Mouse (Mus musculus) c-Kit-negative CD71-positive TER-119-positive erythroid progenitor cells, embryonic 14.5 days (primary cell): Measurements from ENCODE around the gene Exosc8.
"Not testable (repeated sequence)": the region's sequence is repeated elsewhere in the genome, so short reads cannot be mapped to it uniquely, and the experiment has no call there.

Source experiments
- DNase-seq: peaks from one replicate; pipeline ENCODE4 v3.0.0-alpha.2; 2013; ENCODE audit warnings: low read depth, low spot score

Exosc8 gene

GRCm38 (mm10) chr3:54735247-54736046 is at the start of gene Exosc8, which contains the start of gene Alg5:
TSS of gene Exosc8 (minus strand) at chr3:54735393.
TSS of gene Alg5 (plus strand) at chr3:54735539.
- DNase-seq, result peak; percentile 69

GRCm38 (mm10) chr3:54775989-54776631 is 40.9 kb upstream of the Exosc8 start:
- no peak for DNase-seq

GRCm38 (mm10) chr3:54773613-54774012 is 38.4 kb upstream of the Exosc8 start:
- no peak for DNase-seq

- no peak for DNase-seq
Measured at GRCm38 (mm10) chr3:54769349-54770275, 34.4 kb upstream of the Exosc8 start.

- no peak for DNase-seq
Measured at GRCm38 (mm10) chr3:54768592-54768991, 33.4 kb upstream of the Exosc8 start.

- DNase-seq, result no peak
Measured at GRCm38 (mm10) chr3:54766811-54767210, 31.6 kb upstream of the Exosc8 start.

- DNase-seq, result no peak
Measured at GRCm38 (mm10) chr3:54766034-54766433, 30.8 kb upstream of the Exosc8 start.

- DNase-seq, result not testable (repeated sequence)
Measured at GRCm38 (mm10) chr3:54765521-54765920, 30.3 kb upstream of the Exosc8 start.

- no peak for DNase-seq
Measured at GRCm38 (mm10) chr3:54764418-54764817, 29.2 kb upstream of the Exosc8 start.

GRCm38 (mm10) chr3:54761258-54761657 is 26.1 kb upstream of the Exosc8 start:
- DNase-seq, result no peak

GRCm38 (mm10) chr3:54760321-54761115 is 25.3 kb upstream of the Exosc8 start:
- DNase-seq, result no peak

- DNase-seq, result no peak
Measured at GRCm38 (mm10) chr3:54759211-54759610, 24.0 kb upstream of the Exosc8 start.

GRCm38 (mm10) chr3:54757446-54757845 is 22.3 kb upstream of the Exosc8 start:
- no peak for DNase-seq

- DNase-seq, result no peak
Measured at GRCm38 (mm10) chr3:54756058-54756457, 20.9 kb upstream of the Exosc8 start.

- no peak for DNase-seq
Measured at GRCm38 (mm10) chr3:54755145-54756041, 20.2 kb upstream of the Exosc8 start, which contains the start of gene Smad9. TSS of gene Smad9 (plus strand) at chr3:54755582.

- no peak for DNase-seq
Measured at GRCm38 (mm10) chr3:54753411-54753810, 18.2 kb upstream of the Exosc8 start.

- no peak for DNase-seq
Measured at GRCm38 (mm10) chr3:54745799-54746198, 10.6 kb upstream of the Exosc8 start.

- DNase-seq, result no peak
Measured at GRCm38 (mm10) chr3:54741965-54742364, 6.8 kb upstream of the Exosc8 start.

GRCm38 (mm10) chr3:54737317-54737716 is 2.1 kb upstream of the Exosc8 start:
- no peak for DNase-seq
